Mouse (Mus musculus) ES-Bruce4 (cell line): ENCODE measurements around the gene Kcnip3. TPM values are rescaled to one million over a fixed set of nuclear protein-coding genes. Genes with fewer than 3 reads are reported as not detected.

Experiments used
- H3K27ac ChIP-seq: 2 replicates; pipeline ENCODE4 v1.5.1; 2012; ENCODE audit warnings: low read length, inconsistent platforms; ENCODE audit not compliant: insufficient read depth
- H3K27me3 ChIP-seq: 2 replicates; pipeline ENCODE4 v1.6.1; 2012; ENCODE audit warnings: mild to moderate bottlenecking, low read length, inconsistent platforms; ENCODE audit not compliant: control insufficient read depth, poor library complexity, insufficient read depth, severe bottlenecking
- H3K36me3 ChIP-seq: 2 replicates; pipeline ENCODE4 v1.6.1; 2012; ENCODE audit warnings: inconsistent platforms, mild to moderate bottlenecking, low read length, moderate library complexity; ENCODE audit not compliant: control insufficient read depth, poor library complexity, insufficient read depth, severe bottlenecking
- H3K4me1 ChIP-seq: one replicate; pipeline ENCODE4 v1.8.1; 2011; ENCODE audit warnings: low read length; ENCODE audit not compliant: control insufficient read depth, insufficient read depth
- H3K4me3 ChIP-seq: 2 replicates; pipeline ENCODE4 v1.5.1; 2011; ENCODE audit warnings: low read depth, mild to moderate bottlenecking, low read length
- H3K9ac ChIP-seq: 2 replicates; pipeline ENCODE4 v1.6.1; 2012; ENCODE audit warnings: low read depth, mild to moderate bottlenecking, inconsistent platforms; ENCODE audit not compliant: poor library complexity, severe bottlenecking
- H3K9me3 ChIP-seq: replicated peaks from 2 replicates; pipeline ENCODE4 v1.6.1; 2012; ENCODE audit warnings: mild to moderate bottlenecking, low read length, inconsistent platforms; ENCODE audit not compliant: control insufficient read depth, poor library complexity, insufficient read depth, severe bottlenecking
- CTCF ChIP-seq: IDR thresholded peaks from one replicate; pipeline ENCODE4 v1.8.1; 2011; ENCODE audit warnings: low read depth, low read length
- EP300 ChIP-seq: IDR thresholded peaks from 2 replicates; pipeline ENCODE4 v1.6.1; 2011; ENCODE audit warnings: low read depth, low read length; ENCODE audit not compliant: insufficient read depth
- POLR2A ChIP-seq: IDR thresholded peaks from one replicate; pipeline ENCODE4 v1.8.1; 2011; ENCODE audit warnings: low read length; ENCODE audit not compliant: insufficient read depth
- polyA plus RNA-seq: library from polyadenylated mRNA; stranded (reverse); fragments of >200 nt; gene quantifications from 2 replicates; pipeline ENCODE4 v1.2.4, GENCODE M21; 2011; ENCODE audit warnings: low read depth; ENCODE audit not compliant: missing spikeins, insufficient read depth, insufficient read length

Kcnip3 gene
- polyA plus RNA-seq, 1 experiment = 2.8 TPM

GRCm38 (mm10) chr2:127416706-127417105, 105.2 kb downstream of the Kcnip3 start:
- Histone ChIP-seq H3K4me3 (no peak overlapping the region), H3K4me1 (no peaks in the 10 kb centered on the region), H3K9me3 (no peaks in the 10 kb centered on the region), H3K27ac (no peak overlapping the region), H3K36me3 (no peaks in the 10 kb centered on the region), H3K9ac (no peak overlapping the region), H3K27me3 (no peaks in the 10 kb centered on the region)
- TF ChIP-seq CTCF = no peak
- TF ChIP-seq POLR2A = no peak
- no peak for TF ChIP-seq EP300

DNA sequence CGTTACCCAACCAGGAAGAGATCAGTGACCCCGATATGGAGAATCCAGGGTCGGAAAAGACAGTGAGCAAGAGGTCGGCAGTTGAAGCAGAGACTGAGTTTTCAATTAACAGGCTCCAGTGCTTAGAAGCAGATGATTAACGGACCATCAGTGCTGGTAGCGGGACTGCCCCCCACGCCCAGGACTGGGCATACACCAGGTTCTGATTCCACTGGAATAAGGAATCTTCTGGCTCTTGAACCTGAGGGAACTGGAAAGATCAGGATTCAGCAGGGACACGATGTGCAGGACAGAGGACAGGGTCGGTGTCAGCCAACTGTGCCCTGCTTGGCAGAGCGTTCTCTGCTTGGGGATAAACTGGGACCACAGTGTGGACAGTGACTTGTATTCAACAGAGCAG, 106.1 kb downstream of the Kcnip3 start:
- TF ChIP-seq POLR2A (no peak), EP300 (no peak), CTCF (no peak)
- Histone ChIP-seq H3K27ac (no peak overlapping the region), H3K27me3 (no peaks in the 10 kb centered on the region), H3K4me3 (no peak overlapping the region), H3K36me3 (no peaks in the 10 kb centered on the region), H3K9me3 (no peaks in the 10 kb centered on the region), H3K9ac (no peak overlapping the region), H3K4me1 (no peaks in the 10 kb centered on the region)

- no peaks in the 10 kb centered on the region for H3K36me3 ChIP-seq
- H3K9ac ChIP-seq = no peak overlapping the region
- H3K4me3 ChIP-seq = no peak overlapping the region
- H3K9me3 ChIP-seq = no peaks in the 10 kb centered on the region
- no peaks in the 10 kb centered on the region for H3K27me3 ChIP-seq
- H3K4me1 ChIP-seq = no peaks in the 10 kb centered on the region
- no peak overlapping the region for H3K27ac ChIP-seq
- TF ChIP-seq EP300 (no peak), POLR2A (no peak), CTCF (no peak)
Observed at GRCm38 (mm10) chr2:127411126-127411525, 110.8 kb downstream of the Kcnip3 start.

Other genes with a start within 250 kb of the Kcnip3 start
- gene Dusp2, start 185.9 kb downstream of the Kcnip3 start, polyA plus RNA-seq = 0.61 and 1.9 TPM in 2 replicates
- gene Astl, start 183.5 kb downstream of the Kcnip3 start, polyA plus RNA-seq = not detected in 2 replicates
- 1.5 and 2.1 TPM in 2 replicates for gene Adra2b, start 158.9 kb downstream of the Kcnip3 start, polyA plus RNA-seq
- 0.43 and 1.2 TPM in 2 replicates for gene Gpat2, start 96.9 kb downstream of the Kcnip3 start, polyA plus RNA-seq
- 14.8 and 16.1 TPM in 2 replicates for gene Fahd2a, start 77.5 kb downstream of the Kcnip3 start, polyA plus RNA-seq
- 1.2 and 1.3 TPM in 2 replicates for gene Prom2, start 19.4 kb upstream of the Kcnip3 start, polyA plus RNA-seq
- 5.4 and 7.6 TPM in 2 replicates for gene Zfp661, start 65.0 kb upstream of the Kcnip3 start, polyA plus RNA-seq
- 200 and 203 TPM in 2 replicates for gene Mrps5, start 65.1 kb upstream of the Kcnip3 start, polyA plus RNA-seq
- gene Mal, start 134.6 kb upstream of the Kcnip3 start, polyA plus RNA-seq = 3.9 and 4.9 TPM in 2 replicates
- gene Mall, start 207.8 kb upstream of the Kcnip3 start, polyA plus RNA-seq = 5.2 and 5.3 TPM in 2 replicates